Mouse (Mus musculus): ENCODE measurements around the gene Anks1.

The Anks1 gene

DNA sequence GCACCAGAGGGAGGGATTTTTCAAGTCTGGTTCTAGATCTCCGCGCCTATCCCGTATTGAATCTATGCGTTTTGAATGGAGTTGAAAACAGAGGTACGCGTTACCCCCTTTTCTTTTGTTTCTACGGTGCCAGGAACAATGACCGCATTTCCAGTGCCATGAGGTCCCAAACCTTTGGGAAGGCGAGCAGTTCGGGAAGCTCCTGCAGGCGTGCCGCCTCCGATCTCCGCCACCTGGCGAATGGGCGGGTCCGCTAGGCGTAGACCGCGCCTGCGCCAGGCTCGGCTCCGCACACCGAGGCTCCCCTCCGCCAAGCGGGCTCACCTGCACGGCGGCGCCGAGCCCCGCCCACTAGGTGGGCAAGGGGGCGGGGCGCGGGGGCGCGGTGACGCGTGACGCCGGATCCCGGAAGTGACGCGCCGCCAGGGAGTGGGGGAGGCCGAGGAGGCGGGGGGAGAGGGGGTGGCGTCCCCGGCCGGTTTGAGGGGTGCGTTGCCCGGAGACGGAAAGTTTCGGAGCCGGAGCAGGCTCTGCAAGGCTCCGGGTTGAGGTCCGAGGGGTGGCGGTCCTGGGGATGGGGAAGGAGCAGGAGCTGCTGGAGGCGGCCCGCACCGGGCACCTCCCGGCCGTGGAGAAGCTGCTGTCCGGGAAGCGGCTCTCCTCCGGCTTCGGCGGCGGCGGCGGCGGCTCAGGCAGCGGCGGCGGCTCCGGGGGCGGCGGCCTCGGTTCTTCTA, at the start of gene Anks1:
Gene Anks1, plus strand, starts transcription at position 419 of the 734 bp plus-strand sequence.
- peak; percentile 50 for DNase-seq (ENCODE audit: low read depth, low spot score)

DNA sequence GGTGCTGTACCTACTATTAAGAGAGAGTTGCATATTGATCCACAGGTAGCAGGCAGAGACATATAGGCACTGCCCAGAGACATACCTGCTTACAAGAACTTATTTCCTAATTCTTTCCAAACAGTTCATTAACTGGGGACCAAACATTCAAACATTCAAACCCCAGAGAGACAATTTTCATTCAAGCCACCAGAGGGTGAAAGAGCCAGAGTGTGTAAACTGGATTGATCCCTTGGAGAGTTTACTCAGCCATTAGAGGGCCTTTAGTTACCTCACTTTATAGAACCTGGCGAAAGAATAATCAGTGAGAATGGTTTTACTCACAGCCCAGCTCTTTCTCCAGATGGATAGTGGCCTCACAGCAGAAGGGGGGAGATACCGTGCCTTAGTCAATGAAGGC, 43.6 kb upstream of the Anks1 start:
- DNase-seq (ENCODE audit: low read depth, low spot score): no peak

DNA sequence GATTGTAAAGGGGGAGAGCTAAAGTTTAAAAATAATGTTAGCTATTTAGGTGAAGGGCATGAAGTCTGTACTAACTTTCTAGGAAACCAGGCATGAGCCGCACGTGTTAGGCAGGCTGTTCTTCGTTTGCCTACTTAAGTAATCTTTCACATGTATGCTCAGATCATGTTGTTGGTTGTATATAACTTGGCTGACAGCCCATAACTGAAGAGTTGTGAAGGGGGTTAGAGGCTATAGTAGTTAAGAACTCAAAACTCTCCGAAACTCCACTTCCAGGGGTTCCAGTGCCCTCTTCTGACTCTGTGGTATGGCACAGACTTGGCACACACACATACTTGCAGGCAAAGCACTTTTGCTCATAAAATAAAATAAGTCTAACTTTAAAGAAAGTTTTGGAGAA, 42.4 kb upstream of the Anks1 start:
- no peak for DNase-seq (ENCODE audit: low read depth, low spot score)

DNA sequence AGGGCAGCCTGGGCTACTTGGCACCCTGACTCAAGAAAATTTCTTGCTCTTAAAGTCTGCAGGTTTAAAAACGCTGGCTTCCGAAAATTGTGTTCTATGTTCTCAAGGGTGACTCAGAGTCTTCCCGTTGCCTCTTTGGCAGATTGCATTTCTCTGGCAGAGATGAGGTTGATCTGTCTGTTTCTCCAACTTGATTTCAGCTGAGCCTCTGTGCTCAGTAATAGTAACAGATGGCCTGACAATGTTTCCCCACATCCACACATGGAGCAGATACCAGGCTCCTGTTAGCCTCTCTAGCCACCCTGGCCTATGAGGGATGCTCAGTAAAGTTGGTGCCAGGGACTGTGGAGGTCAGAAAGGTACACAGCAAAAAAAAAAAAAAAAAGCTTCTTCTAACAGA, 37.3 kb upstream of the Anks1 start:
- DNase-seq (ENCODE audit: low read depth, low spot score): peak; percentile 71

DNA sequence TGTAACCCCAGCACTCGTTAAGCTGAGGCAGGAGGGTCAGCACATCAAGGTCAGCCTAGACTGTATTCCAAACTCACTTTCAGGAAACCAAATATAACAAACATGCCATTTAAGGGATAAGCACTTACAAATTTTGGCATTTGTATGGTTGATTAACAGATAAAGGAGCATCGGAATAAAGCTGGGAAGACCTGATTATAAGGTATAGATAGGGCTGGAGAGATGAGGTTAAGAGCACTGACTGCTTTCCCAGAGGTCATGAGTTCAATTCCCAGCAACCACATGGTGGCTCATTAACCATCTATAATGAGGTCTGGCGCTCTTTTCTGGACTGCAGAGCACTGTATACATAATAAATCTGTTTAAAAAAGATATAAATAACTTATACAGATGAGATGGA, 35.5 kb upstream of the Anks1 start:
- no peak for DNase-seq (ENCODE audit: low read depth, low spot score)

DNA sequence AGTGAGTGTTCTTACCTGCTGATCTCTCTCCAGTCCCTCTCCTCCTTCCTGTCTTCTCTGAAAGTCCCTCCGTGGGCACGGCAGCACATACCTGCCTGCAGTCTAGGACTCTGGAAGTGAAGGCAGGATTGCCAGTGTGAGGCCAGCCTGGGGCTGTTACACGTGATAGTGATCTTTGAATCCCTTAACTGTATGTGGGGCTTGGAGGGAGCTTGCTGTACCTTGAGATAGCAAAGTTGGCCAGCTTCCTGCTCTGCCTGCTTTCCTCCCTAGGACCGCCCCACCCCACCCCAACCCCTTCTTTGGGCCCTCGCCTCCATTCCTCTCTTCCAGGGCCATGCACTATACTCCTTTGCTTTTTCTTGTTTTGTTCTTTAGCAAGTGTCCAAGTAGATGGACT, 34.6 kb upstream of the Anks1 start:
- DNase-seq (ENCODE audit: low read depth, low spot score): no peak

DNA sequence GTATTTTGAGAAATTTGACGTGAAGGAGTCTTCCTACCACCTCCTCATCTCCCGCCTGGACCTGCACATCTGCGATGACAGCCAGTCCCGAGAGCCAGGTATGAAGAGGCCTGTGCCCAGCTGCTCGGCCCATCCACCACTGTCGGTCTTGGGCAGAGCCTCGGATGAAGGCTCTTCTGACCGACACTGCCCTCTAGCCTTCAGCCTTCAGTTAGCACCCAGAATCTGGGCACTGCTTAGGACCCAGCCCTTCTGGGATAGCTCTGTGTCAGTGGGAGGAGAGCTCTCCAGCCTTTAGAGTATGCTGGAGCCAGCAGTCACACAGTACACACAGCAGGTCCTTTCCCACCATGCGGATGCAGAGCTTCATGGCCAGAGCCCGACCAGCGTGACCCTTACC, 27.6 kb upstream of the Anks1 start:
- DNase-seq (ENCODE audit: low read depth, low spot score): no peak

DNA sequence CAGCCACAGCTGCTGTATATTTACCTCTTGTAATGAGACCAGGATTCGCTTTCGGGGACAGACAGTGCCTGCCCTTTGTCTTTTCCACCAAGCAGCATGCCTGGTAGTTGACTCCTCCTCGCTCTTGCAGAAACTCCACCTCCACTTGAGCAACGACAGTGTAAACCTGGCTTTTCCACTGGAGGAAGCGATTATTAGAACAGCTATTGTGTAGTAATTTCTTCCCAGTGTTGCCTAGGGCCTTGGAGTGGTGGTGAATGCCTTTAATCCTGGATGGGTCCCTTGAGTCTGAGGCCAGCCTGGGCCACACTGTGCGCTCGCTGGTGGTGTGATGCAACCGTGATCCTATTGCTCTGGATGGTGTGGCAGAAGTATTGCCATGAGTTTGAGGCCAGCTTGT, 26.0 kb upstream of the Anks1 start:
- DNase-seq (ENCODE audit: low read depth, low spot score): no peak

DNA sequence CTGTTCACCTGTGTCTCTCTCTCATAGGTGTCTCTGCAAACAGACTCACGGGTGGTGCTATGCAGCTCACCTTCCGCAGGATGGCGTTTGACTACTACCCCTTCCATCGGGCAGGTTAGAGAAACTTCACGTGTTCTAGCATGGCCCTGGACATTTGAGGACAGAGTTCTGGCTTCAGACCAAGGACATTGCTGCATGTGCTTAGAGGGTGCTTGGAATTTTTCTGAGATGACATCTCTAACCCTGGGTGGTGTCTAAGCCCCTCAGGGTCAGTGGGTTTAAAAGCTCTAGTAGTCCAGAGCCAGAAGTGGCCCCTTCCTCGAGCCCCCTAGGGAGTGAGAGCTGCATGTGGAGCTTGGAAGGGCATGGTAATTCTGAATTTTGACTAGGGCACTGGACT, 25.1 kb upstream of the Anks1 start:
- DNase-seq (ENCODE audit: low read depth, low spot score): no peak

DNA sequence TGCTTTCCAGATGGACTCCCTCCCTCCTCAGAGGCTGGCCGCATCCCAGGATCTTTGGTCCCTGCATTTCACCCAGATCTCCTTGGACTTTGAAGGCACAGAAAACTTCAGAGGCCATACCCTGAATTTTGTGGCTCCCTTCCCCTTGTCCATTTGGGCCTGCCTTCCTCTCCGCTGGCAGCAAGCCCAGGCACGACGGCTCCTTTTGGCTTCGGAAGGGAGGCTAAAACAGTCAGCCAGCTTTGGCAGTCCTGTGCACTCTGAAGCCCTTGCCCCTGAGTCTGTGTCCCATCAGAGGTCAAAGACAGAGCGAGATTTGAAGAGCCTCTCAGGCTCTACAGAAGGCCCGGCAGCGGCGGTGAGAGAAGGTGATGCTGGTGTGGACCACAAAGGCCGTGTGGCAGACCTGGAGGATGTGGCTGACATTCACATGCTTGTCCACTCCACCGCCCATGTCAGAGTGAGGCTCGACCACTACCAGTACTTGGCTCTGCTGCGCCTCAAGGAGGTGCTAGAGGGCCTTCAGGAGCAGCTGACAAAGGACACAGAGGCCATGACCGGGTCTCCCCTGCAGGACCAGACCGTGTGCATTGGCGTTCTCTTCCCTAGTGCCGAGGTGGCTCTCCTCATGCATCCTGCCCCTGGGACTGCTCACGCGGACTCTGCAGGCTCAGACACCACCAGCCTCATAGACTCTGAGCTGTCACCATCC, 22.5 kb upstream of the Anks1 start:
- no peak for DNase-seq (ENCODE audit: low read depth, low spot score)

DNA sequence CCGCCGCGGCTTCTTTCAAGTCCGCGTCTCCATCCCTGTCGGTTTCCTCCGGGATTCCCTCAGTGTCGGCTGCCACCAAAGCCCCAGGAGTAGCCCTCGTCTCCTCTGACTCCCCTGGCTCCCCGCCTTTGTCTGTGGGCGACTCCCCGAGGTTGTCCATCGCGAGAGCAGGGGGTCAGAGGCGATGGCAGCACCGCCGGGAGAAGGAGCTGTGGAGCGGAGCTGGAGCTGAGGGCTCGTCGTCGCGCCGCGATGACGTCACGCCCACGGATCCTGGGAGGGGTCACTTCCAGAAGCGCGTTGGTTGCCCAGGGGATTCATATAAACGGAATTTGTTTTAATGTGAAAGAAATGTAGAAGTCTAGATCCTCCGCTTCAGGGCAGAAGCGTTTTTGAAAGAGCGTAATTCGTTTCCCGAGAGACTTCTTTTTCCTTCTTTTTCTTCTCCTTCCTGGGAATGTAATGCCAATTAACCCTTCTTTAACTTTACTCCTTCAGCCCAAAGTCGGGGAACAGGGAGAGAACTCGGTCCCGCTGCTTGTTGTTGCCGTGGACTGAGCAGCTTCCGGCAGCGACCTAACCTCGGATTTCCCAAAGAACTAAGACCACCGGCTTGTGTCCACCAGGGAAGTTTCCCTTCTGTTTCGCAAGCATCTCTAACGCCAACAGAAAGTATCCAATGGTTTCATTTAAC, 1.4 kb upstream of the Anks1 start:
- DNase-seq (ENCODE audit: low read depth, low spot score): peak; percentile 93

DNA sequence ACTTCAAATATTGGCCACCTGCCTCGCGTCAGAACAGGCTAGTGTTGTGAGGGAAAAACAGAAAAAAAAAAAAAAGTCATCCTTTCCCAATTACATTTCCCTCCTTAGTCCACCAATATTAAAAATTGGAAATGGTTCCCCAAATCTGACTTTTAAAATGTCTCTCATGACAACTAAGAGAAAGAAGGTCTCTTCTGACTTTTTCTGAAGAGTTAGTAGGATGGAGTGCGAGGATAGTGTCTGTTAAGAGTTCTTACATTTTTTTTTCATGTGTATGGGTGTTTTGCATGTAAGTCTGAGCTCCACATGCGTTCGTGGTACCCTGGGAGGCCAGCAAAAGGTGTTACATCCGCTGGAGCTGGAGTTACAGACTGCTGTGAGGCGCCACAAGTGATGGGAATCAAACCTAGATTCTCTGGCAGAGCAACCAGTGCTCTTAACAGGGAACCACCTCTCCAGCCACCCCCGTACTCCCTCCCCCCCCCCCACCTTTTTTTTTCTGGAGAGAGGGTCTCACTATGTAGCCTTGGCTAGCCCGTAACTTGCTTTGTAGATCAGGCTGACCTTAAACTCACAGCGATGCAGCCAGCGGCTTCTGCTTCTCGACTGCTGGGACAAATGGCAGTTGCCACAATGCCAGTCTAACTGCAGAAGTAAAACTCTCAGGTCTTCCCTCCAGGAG, 759 bp upstream of the Anks1 start:
- no peak for DNase-seq (ENCODE audit: low read depth, low spot score)

DNA sequence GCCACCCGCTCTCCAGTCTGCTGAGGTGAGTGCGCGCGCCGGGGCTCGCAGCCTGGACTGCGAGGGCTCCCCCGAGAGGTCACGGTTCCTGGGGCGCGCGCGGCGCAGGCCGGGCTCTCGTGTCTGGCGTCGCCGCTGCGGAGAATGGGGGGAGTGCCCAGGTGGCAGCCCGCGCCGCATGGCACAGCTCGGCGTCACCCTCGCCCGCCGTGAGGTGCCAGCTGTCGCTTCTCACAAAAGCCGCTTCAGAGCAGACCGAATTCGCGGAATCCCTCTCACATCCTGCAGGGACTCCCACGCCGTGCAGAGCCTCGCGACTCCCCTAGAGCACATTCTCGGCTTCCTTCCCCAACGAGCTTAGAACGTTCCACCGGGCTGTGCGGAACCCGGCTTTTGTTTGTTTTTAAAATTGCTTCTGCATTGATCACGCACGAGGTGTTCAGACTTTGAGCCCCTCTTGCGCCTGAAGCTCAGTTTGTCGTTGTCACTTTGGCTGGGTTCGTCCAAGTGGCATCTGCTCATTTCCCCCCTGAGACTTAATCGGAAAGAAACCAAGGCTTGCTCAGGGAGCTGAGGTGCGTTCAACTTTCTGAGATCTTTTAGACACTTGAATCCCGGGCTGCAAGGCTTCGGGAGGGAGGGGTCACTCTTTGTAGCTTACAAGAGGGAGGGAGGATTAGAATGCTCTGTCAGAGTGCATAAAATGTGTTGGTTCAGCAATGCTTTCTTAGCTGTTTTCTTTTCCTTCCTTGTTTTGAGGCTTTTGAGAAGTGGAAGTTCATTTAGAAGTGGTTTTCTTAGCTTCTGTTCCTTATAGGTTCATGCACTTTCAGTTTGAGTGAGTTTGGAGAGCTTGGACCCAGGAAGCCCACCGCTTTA, 755 bp downstream of the Anks1 start, which contains the start of gene Taf11:
Gene Taf11, minus strand, starts transcription at position 223 of the 879 bp plus-strand sequence.
- peak; percentile 81 for DNase-seq (ENCODE audit: low read depth, low spot score)

DNA sequence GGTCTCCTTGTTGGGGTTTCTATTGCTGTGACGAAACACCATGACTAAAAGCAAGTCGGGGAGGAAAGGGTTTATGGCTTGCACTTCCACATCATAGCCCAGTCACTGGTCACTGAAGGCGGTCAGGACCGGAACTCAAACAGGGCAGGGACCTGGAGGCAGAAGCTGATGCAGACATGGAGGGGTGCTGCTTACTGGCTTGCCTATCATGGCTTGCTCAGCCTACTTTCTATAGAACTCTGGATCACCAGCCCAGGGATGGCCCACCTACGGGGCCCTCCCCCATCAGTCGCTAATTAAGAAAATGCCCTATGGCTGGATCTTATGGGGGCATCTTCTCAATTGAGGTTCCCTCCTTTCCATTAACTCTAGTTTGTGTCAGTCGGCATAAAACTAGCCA, 2.3 kb downstream of the Anks1 start:
- DNase-seq (ENCODE audit: low read depth, low spot score): no peak

DNA sequence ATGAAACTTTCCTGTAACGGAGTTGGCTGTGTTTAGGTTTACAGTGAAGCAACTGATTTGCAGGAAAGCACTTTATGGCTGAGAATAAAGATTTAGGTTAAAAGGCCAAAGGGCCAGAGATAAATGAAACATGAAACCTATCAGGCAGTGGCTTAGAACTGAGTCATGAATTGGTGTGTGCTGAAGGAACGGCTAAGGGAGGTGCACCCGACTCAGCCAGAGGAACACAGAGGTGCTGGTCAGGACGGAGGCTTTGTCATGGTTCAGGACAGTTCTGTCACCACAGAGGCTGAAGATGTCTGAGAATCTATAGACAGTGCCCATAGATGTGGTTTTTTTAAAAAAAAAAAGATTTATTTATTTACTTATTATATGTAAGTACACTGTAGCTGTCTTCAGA, 5.6 kb downstream of the Anks1 start:
- no peak for DNase-seq (ENCODE audit: low read depth, low spot score)

DNA sequence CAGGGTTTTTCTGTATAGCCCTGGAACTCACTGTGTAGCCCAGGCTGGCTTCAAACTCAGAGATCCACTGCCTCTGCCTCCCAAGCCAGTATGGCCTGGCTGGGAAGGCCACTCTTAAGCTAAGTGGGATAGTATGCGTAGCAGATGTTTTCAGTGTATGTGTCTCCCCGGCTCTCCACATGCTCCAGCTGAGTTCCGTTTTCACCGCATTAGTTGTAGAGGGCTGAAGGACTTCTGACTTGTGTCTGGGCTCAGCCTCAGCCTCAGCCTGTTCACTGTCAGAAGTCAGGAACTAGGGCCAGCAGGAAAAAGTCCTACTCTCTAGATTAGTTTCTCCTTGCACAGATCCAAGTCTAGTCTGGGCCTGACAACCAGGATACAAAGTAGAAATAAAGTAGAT, 7.3 kb downstream of the Anks1 start:
- DNase-seq (ENCODE audit: low read depth, low spot score): no peak

DNA sequence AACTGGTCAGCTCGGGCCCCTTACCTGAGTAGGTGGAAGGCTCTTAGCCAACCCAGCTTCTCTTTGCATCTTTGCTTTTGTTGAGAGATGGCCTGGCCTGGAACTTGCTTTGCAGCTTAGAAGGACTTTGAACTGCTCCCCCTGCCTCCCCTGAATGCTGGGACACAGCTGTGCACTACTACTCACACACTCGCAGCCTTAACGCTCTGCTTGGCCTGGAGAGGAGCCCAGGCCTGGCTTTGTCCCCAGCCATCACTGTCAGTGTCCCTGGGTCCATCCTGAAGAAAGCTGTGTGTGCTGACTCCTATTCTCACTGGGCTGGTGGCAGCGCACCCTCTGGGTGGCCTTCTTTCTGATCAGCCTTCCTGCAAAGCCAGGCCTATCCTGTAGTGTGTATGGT, 11.6 kb downstream of the Anks1 start:
- no peak for DNase-seq (ENCODE audit: low read depth, low spot score)

DNA sequence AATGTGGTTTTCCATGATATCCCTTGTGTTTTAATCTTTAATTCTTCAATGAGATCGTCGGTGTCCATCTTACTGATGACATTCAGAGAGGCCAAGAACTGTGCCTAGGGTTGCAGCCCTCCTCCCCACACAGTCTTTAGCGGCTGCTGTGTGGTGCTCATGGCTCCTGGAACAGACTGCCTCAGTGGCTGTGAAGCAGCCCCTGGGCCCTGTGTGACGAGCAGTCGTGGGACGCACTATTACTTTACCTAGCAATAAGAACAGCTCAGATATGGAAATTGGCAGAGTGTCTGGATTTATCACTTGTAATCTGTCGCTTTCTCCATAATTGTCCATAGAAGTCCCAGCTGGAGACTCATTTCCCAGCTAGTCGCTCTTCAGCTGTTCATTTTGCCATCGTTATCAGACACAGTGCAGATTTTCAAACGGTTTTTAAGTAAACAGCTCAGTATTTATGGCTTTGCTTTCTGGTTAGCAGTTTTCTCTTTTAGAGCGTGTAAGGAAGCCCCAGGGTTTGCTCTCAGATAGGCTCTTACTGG, 13.1 kb downstream of the Anks1 start:
- peak; percentile 21 for DNase-seq (ENCODE audit: low read depth, low spot score)

DNA sequence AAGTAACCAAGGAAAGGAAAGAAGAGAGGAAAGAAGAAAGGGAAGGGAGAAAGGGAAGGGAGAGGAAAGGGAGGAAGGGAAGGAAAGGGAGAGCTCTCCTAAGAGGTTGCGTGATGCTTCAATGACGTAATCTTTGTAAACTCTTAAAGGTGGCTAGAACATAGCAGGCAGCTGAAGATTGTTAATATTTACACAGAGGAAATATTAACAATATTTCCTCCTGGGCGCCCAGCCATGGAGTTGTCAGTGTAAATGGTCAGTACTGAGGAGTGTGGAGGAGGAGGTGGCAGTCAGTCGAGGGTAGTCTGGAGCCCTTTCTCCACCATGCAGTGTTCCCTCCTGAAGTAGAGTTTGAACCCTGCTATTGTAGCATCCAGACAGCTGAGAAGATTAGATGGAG, 15.9 kb downstream of the Anks1 start:
- no peak for DNase-seq (ENCODE audit: low read depth, low spot score)

DNA sequence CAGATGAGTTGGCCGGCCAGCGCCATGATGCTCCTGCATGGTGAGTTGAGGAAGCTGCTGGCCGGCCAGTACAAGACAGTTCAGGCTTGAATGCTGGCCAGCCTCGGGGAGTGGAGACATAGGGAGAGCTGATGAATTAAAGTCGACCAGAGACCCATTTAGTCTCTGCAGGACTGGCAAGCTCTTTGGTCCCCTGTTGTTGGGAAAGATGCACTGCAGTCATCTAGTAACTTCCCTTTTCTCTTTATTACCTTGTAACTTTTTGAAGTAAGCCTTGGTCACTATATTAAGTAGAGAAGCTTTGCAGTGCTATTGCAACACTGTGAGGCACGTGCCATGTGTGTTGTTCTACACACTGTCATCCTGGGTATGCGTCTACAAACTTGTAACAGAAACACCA, 16.4 kb downstream of the Anks1 start:
- no peak for DNase-seq (ENCODE audit: low read depth, low spot score)

DNA sequence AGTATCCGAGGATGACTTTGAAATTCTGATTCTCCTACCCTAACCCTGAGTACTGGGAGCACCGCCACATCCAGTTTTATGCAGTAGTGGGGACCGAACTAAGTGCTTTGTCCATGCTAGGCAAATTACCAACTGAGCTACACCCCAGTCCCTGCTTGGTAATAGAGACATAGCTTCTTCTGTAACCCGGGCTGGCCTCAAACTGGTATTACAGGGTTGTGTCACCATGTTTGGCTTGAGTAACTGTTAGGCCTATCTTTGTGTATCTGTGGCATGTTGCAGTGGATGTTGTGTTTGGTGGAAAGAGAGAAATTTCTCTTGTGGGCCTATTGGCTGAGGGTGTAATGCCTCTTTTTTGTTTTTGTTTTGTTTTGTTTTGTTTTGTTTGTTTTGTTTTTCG, 21.2 kb downstream of the Anks1 start:
- no peak for DNase-seq (ENCODE audit: low read depth, low spot score)

Data from telencephalon, adult 2 months (tissue).